Mouse (Mus musculus) G1E-ER4 (cell line): ENCODE data around the gene Gdpd3. TPM values are rescaled to one million over a fixed set of nuclear protein-coding genes. Genes with fewer than 3 reads are reported as not detected.

Source experiments
- GATA1 ChIP-seq: IDR thresholded peaks from one replicate; pipeline ENCODE4 v1.8.0; 2012; ENCODE audit warnings: low read length, inconsistent platforms
- polyA plus RNA-seq: library from polyadenylated mRNA; stranded (reverse); fragments of >175 nt; gene quantifications from 2 replicates; pipeline ENCODE4 v1.2.3, GENCODE M21; 2012

Gdpd3 gene
- 3.3 and 3.7 TPM in 2 replicates for polyA plus RNA-seq

- TF ChIP-seq GATA1, result no peak
Observed at GRCm38 (mm10) chr7:126766201-126766600, at the start of gene Gdpd3. Gene Gdpd3 (plus strand): TSS chr7:126766334.

- no peak for TF ChIP-seq GATA1
Observed at GRCm38 (mm10) chr7:126717566-126717965, 48.6 kb upstream of the Gdpd3 start.

- TF ChIP-seq GATA1, result no peak
Observed at GRCm38 (mm10) chr7:126718787-126719337, 47.3 kb upstream of the Gdpd3 start.

GRCm38 (mm10) chr7:126721635-126722034, 44.5 kb upstream of the Gdpd3 start:
- TF ChIP-seq GATA1, result no peak

GRCm38 (mm10) chr7:126725077-126725476, 41.1 kb upstream of the Gdpd3 start:
- no peak for TF ChIP-seq GATA1

GRCm38 (mm10) chr7:126725667-126726066, 40.5 kb upstream of the Gdpd3 start:
- no peak for TF ChIP-seq GATA1

GRCm38 (mm10) chr7:126736122-126736521, 30.0 kb upstream of the Gdpd3 start:
- TF ChIP-seq GATA1, result no peak

- TF ChIP-seq GATA1, result no peak
Observed at GRCm38 (mm10) chr7:126739551-126739950, 26.6 kb upstream of the Gdpd3 start.

GRCm38 (mm10) chr7:126740132-126740735, 25.9 kb upstream of the Gdpd3 start:
- TF ChIP-seq GATA1, result no peak

- TF ChIP-seq GATA1, result no peak
Observed at GRCm38 (mm10) chr7:126740977-126741376, 25.2 kb upstream of the Gdpd3 start.

GRCm38 (mm10) chr7:126741452-126741851, 24.7 kb upstream of the Gdpd3 start:
- no peak for TF ChIP-seq GATA1

- no peak for TF ChIP-seq GATA1
Observed at GRCm38 (mm10) chr7:126741964-126742482, 24.1 kb upstream of the Gdpd3 start.

- TF ChIP-seq GATA1, result no peak
Observed at GRCm38 (mm10) chr7:126746066-126746465, 20.1 kb upstream of the Gdpd3 start.

GRCm38 (mm10) chr7:126746798-126747197, 19.3 kb upstream of the Gdpd3 start:
- TF ChIP-seq GATA1, result no peak

- TF ChIP-seq GATA1, result no peak
Observed at GRCm38 (mm10) chr7:126748824-126749223, 17.3 kb upstream of the Gdpd3 start.

- no peak for TF ChIP-seq GATA1
Observed at GRCm38 (mm10) chr7:126749582-126750343, 16.4 kb upstream of the Gdpd3 start.
